ENCODE assay signal across 10 mouse cellular contexts in genomic region chr7:45490822-45491221, GRCm38 (mm10). TPM values are rescaled to one million over a fixed set of nuclear protein-coding genes. Genes with fewer than 3 reads are reported as not detected.
DNase-seq lines count a peak whose midpoint lies in the region; ATAC-seq and TF ChIP-seq lines count a peak whose summit lies in the region.
"Had no signal": no experiment of that assay in that cellular context is flagged by ENCODE, and none has a peak within 500 bp of the region (broad histone marks: within the 10 kb centered on the region; RNA-seq: fewer than 3 reads in every experiment).

No protein-coding gene starts in this region.

- no peak for TF ChIP-seq EP300 in heart, postnatal 0 days (IDR thresholded peaks at IDR 0.05; ENCODE audit: low read depth)

- H3K9ac ChIP-seq in heart, postnatal 0 days (replicated peaks; ENCODE audit: low read depth, low read length) = no peak overlapping the region
- H3K9ac ChIP-seq in midbrain, embryonic 11.5 days (ENCODE audit: low read length) = no peak overlapping the region

- no peaks in the 10 kb centered on the region for H3K27me3 ChIP-seq in heart, postnatal 0 days (ENCODE audit: control insufficient read depth, insufficient read depth, low read length)
- H3K27me3 ChIP-seq in midbrain, embryonic 11.5 days (ENCODE audit: control insufficient read depth, insufficient read depth, low read length) = no peaks in the 10 kb centered on the region

- no peak for TF ChIP-seq CTCF in heart, postnatal 0 days (IDR thresholded peaks at IDR 0.05; ENCODE audit: low read depth)

- H3K4me1 ChIP-seq in heart, postnatal 0 days (ENCODE audit: control insufficient read depth, insufficient read depth) = peaks cover 11% of the 10 kb centered on the region; the same call in 1 of the 2 replicates
- H3K4me1 ChIP-seq in midbrain, embryonic 11.5 days (ENCODE audit: control insufficient read depth, insufficient read depth, low read length) = no peaks in the 10 kb centered on the region; the same call in 1 of the 2 replicates

- no peak overlapping the region for H3K4me2 ChIP-seq in heart, postnatal 0 days (ENCODE audit: low read depth, low read length)
- H3K4me2 ChIP-seq in midbrain, embryonic 11.5 days = no peak overlapping the region

- H3K36me3 ChIP-seq in heart, postnatal 0 days (replicated peaks; ENCODE audit: control insufficient read depth, insufficient read depth, low read length) = peaks cover 29% of the 10 kb centered on the region
- no peaks in the 10 kb centered on the region for H3K36me3 ChIP-seq in midbrain, embryonic 11.5 days (ENCODE audit: control insufficient read depth, insufficient read depth, low read length)

- 0 out of 2 replicates have a peak, but pooled peaks have one; percentile 15 for ATAC-seq in heart, postnatal 0 days (ENCODE audit: insufficient read depth, low read depth)
- ATAC-seq in granulocyte monocyte progenitor cell, adult 5-6 weeks (replicated peaks; ENCODE audit: poor library complexity, severe bottlenecking) = 0 out of 2 replicates have a peak, but pooled peaks have one; percentile 16
- ATAC-seq in megakaryocyte-erythroid progenitor cell, adult 5-6 weeks (replicated peaks; ENCODE audit: low FRiP score, low TSS enrichment, poor library complexity, severe bottlenecking) = 0 out of 2 replicates have a peak, but pooled peaks have one; percentile 10
- no peak for ATAC-seq in midbrain, embryonic 11.5 days (ENCODE audit: low FRiP score)

- no peaks in the 10 kb centered on the region for H3K9me3 ChIP-seq in heart, postnatal 0 days (replicated peaks; ENCODE audit: control insufficient read depth, low read length)
- no peaks in the 10 kb centered on the region for H3K9me3 ChIP-seq in midbrain, embryonic 11.5 days (ENCODE audit: control insufficient read depth, low read length)
- H3K9me3 ChIP-seq: midbrain, embryonic 10.5 days had no signal

- H3K4me3 ChIP-seq in heart, postnatal 0 days (ENCODE audit: low read depth, low read length) = no peak overlapping the region
- no peak overlapping the region for H3K4me3 ChIP-seq in midbrain, embryonic 11.5 days (ENCODE audit: low read depth, low read length)
- H3K4me3 ChIP-seq: midbrain, embryonic 10.5 days had no signal

- DNase-seq in heart, postnatal 0 days (ENCODE audit: low spot score) = no peak
- no peak for DNase-seq in heart, adult 11 months
- DNase-seq in brain, adult 2 months (ENCODE audit: low read depth, low spot score) = peak; percentile 86
- no peak for DNase-seq in spleen, adult 12 weeks (ENCODE audit: low spot score)
- no peak for DNase-seq in ovary, postnatal 10 days (ENCODE audit: low spot score)
- DNase-seq in midbrain, embryonic 11.5 days (ENCODE audit: low spot score, missing footprints) = no peak

- WGBS in heart, postnatal 0 days = 38% methylated on average over 9 of the region's 9 CpGs
- 54% methylated on average over 9 of the region's 9 CpGs for WGBS in midbrain, embryonic 11.5 days

- no peak overlapping the region for H3K27ac ChIP-seq in heart, postnatal 0 days (ENCODE audit: low read depth)
- no peak overlapping the region for H3K27ac ChIP-seq in midbrain, embryonic 11.5 days (ENCODE audit: low read depth, low read length)
- H3K27ac ChIP-seq: midbrain, embryonic 10.5 days had no signal

RNA-seq across cellular contexts. Expression of gene Dhdh, which starts 2.2 kb away (rescaled TPM):
- total RNA-seq in heart, postnatal 0 days (2014; rRNA removed; ENCODE audit: low replicate concordance) = 3.4 and 5.6 TPM in 2 replicates
- polyA plus RNA-seq in heart, postnatal 0 days (2015; fragmentation: Nextera tagmentation; extraction: Ambion mirVana) = 5.1 and 5.3 TPM in 2 replicates
- 29.3 and 31.1 TPM in 2 replicates for total RNA-seq in granulocyte monocyte progenitor cell, adult 5-6 weeks (2014; fragmentation: Nextera tagmentation)
- 18.4 and 20.2 TPM in 2 replicates for total RNA-seq in granulocyte monocyte progenitor cell, adult 5-6 weeks (2017)
- total RNA-seq in megakaryocyte-erythroid progenitor cell, adult 5-6 weeks (2014; fragmentation: Nextera tagmentation) = 1.9 and 2.5 TPM in 2 replicates
- total RNA-seq in megakaryocyte-erythroid progenitor cell, adult 5-6 weeks (2017) = 1.8 and 3.5 TPM in 2 replicates
- 3.2 and 3.9 TPM in 2 replicates for polyA plus RNA-seq in midbrain, embryonic 11.5 days (2014; fragmentation: Nextera tagmentation; extraction: Ambion mirVana)

RNA-seq across cellular contexts. Expression of gene Gm45808, which starts 4.2 kb away (rescaled TPM):
- total RNA-seq in heart, postnatal 0 days (2014; rRNA removed; ENCODE audit: low replicate concordance) = 14.2 TPM in 1 of 2 replicates, not detected in the other
- 0.18 TPM in 1 of 2 replicates, not detected in the other for polyA plus RNA-seq in heart, postnatal 0 days (2015; fragmentation: Nextera tagmentation; extraction: Ambion mirVana)
- total RNA-seq in granulocyte monocyte progenitor cell, adult 5-6 weeks (2014; fragmentation: Nextera tagmentation) = not detected in 2 replicates
- not detected in 2 replicates for total RNA-seq in granulocyte monocyte progenitor cell, adult 5-6 weeks (2017)
- total RNA-seq in megakaryocyte-erythroid progenitor cell, adult 5-6 weeks (2014; fragmentation: Nextera tagmentation) = not detected in 2 replicates
- not detected in 2 replicates for total RNA-seq in megakaryocyte-erythroid progenitor cell, adult 5-6 weeks (2017)
- not detected in 2 replicates for polyA plus RNA-seq in midbrain, embryonic 11.5 days (2014; fragmentation: Nextera tagmentation; extraction: Ambion mirVana)
- polyA plus RNA-seq: frontal cortex, adult 2 months; midbrain, embryonic 10.5 days had no signal

RNA-seq across cellular contexts. Expression of gene Tulp2, which starts 9.1 kb away (rescaled TPM):
- not detected in 2 replicates for total RNA-seq in heart, postnatal 0 days (2014; rRNA removed; ENCODE audit: low replicate concordance)
- polyA plus RNA-seq in heart, postnatal 0 days (2015; fragmentation: Nextera tagmentation; extraction: Ambion mirVana) = 0.15 and 0.20 TPM in 2 replicates
- total RNA-seq in granulocyte monocyte progenitor cell, adult 5-6 weeks (2014; fragmentation: Nextera tagmentation) = not detected in 2 replicates
- not detected in 2 replicates for total RNA-seq in granulocyte monocyte progenitor cell, adult 5-6 weeks (2017)
- total RNA-seq in megakaryocyte-erythroid progenitor cell, adult 5-6 weeks (2014; fragmentation: Nextera tagmentation) = 0.42 TPM in 1 of 2 replicates, not detected in the other
- total RNA-seq in megakaryocyte-erythroid progenitor cell, adult 5-6 weeks (2017) = 0.19 TPM in 1 of 2 replicates, not detected in the other
- polyA plus RNA-seq in midbrain, embryonic 11.5 days (2014; fragmentation: Nextera tagmentation; extraction: Ambion mirVana) = 0.15 TPM in 1 of 2 replicates, not detected in the other

RNA-seq across cellular contexts. Expression of gene Nucb1, which starts 19.4 kb away (rescaled TPM):
- 78.4 and 107 TPM in 2 replicates for total RNA-seq in heart, postnatal 0 days (2014; rRNA removed; ENCODE audit: low replicate concordance)
- 108 and 110 TPM in 2 replicates for polyA plus RNA-seq in heart, postnatal 0 days (2015; fragmentation: Nextera tagmentation; extraction: Ambion mirVana)
- 184 and 207 TPM in 2 replicates for total RNA-seq in granulocyte monocyte progenitor cell, adult 5-6 weeks (2014; fragmentation: Nextera tagmentation)
- 316 and 398 TPM in 2 replicates for total RNA-seq in granulocyte monocyte progenitor cell, adult 5-6 weeks (2017)
- total RNA-seq in megakaryocyte-erythroid progenitor cell, adult 5-6 weeks (2014; fragmentation: Nextera tagmentation) = 100 and 140 TPM in 2 replicates
- total RNA-seq in megakaryocyte-erythroid progenitor cell, adult 5-6 weeks (2017) = 285 and 323 TPM in 2 replicates
- 83.7 and 84.8 TPM in 2 replicates for polyA plus RNA-seq in midbrain, embryonic 11.5 days (2014; fragmentation: Nextera tagmentation; extraction: Ambion mirVana)

RNA-seq across cellular contexts. Expression of gene Bax, which starts 24.1 kb away (rescaled TPM):
- total RNA-seq in heart, postnatal 0 days (2014; rRNA removed; ENCODE audit: low replicate concordance) = 48.1 and 88.1 TPM in 2 replicates
- polyA plus RNA-seq in heart, postnatal 0 days (2015; fragmentation: Nextera tagmentation; extraction: Ambion mirVana) = 99.2 and 101 TPM in 2 replicates
- total RNA-seq in granulocyte monocyte progenitor cell, adult 5-6 weeks (2014; fragmentation: Nextera tagmentation) = 39.3 and 51.9 TPM in 2 replicates
- total RNA-seq in granulocyte monocyte progenitor cell, adult 5-6 weeks (2017) = 28.7 and 34.2 TPM in 2 replicates
- total RNA-seq in megakaryocyte-erythroid progenitor cell, adult 5-6 weeks (2014; fragmentation: Nextera tagmentation) = 60.7 and 75.9 TPM in 2 replicates
- 38.8 and 40.8 TPM in 2 replicates for total RNA-seq in megakaryocyte-erythroid progenitor cell, adult 5-6 weeks (2017)
- 169 and 201 TPM in 2 replicates for polyA plus RNA-seq in midbrain, embryonic 11.5 days (2014; fragmentation: Nextera tagmentation; extraction: Ambion mirVana)
